Comparison of ENCODE assay signal across 15 mouse cellular contexts in genomic region chr2:27769701-27770100, GRCm38 (mm10).
A peak's percentile ranks its signal among the peaks of the same experiment; 100 is the strongest.
DNase-seq lines count a peak whose midpoint lies in the region; ATAC-seq and TF ChIP-seq lines count a peak whose summit lies in the region.
"Had no signal": no experiment of that assay in that cellular context is flagged by ENCODE, and none has a peak within 500 bp of the region (broad histone marks: within the 10 kb centered on the region; RNA-seq: fewer than 3 reads in every experiment).

No protein-coding gene starts in this region.

- H3K4me2 ChIP-seq in kidney, postnatal 0 days (ENCODE audit: low read length): no peak overlapping the region
- no peak overlapping the region for H3K4me2 ChIP-seq in embryonic facial prominence, embryonic 12.5 days (replicated peaks)
- no peak overlapping the region for H3K4me2 ChIP-seq in limb, embryonic 11.5 days (ENCODE audit: low read depth, severe bottlenecking)
- H3K4me2 ChIP-seq: forebrain, embryonic 12.5 days; midbrain, embryonic 15.5 days had no signal

- ATAC-seq in kidney, postnatal 0 days (replicated peaks; ENCODE audit: low FRiP score, low read depth): no peak
- no peak for ATAC-seq in embryonic facial prominence, embryonic 12.5 days (ENCODE audit: insufficient number of reproducible peaks, insufficient read depth, low FRiP score, low TSS enrichment)
- no peak for ATAC-seq in limb, embryonic 11.5 days (ENCODE audit: insufficient number of reproducible peaks, low FRiP score, low TSS enrichment, low read depth)
- ATAC-seq: Patski had no signal

- H3K36me3 ChIP-seq in kidney, postnatal 0 days (ENCODE audit: insufficient read depth, low read length): no peaks in the 10 kb centered on the region
- H3K36me3 ChIP-seq in embryonic facial prominence, embryonic 12.5 days: no peaks in the 10 kb centered on the region
- no peaks in the 10 kb centered on the region for H3K36me3 ChIP-seq in limb, embryonic 11.5 days (ENCODE audit: control insufficient read depth, insufficient read depth, low read length)
- H3K36me3 ChIP-seq: forebrain, embryonic 12.5 days; G1E; midbrain, embryonic 15.5 days had no signal

- DNase-seq in heart, adult 11 months: peak; percentile 82
- no peak for DNase-seq in heart, postnatal 10 days
- DNase-seq in kidney, postnatal 0 days (ENCODE audit: low spot score): peak; percentile 19
- no peak for DNase-seq in kidney, adult 8-10 months
- peak; percentile 57 for DNase-seq in limb, embryonic 11.5 days (ENCODE audit: low spot score)
- no peak for DNase-seq in left cerebral cortex, postnatal 36 days (ENCODE audit: low spot score in 2 of 2)
- no peak for DNase-seq in cerebellum, adult 11-12 months
- DNase-seq: kidney, adult 11 months had no signal

- no peak for TF ChIP-seq CTCF in kidney, postnatal 0 days (IDR thresholded peaks at IDR 0.05; ENCODE audit: low read depth)

- H3K9me3 ChIP-seq in kidney, postnatal 0 days (replicated peaks; ENCODE audit: low read length): no peaks in the 10 kb centered on the region
- no peaks in the 10 kb centered on the region for H3K9me3 ChIP-seq in embryonic facial prominence, embryonic 12.5 days
- no peaks in the 10 kb centered on the region for H3K9me3 ChIP-seq in limb, embryonic 11.5 days (ENCODE audit: control insufficient read depth, low read length)
- H3K9me3 ChIP-seq: forebrain, embryonic 12.5 days; G1E; midbrain, embryonic 15.5 days had no signal

- H3K9ac ChIP-seq in kidney, postnatal 0 days (ENCODE audit: low read depth, low read length): no peak overlapping the region
- H3K9ac ChIP-seq in embryonic facial prominence, embryonic 12.5 days: no peak overlapping the region
- H3K9ac ChIP-seq in limb, embryonic 11.5 days (ENCODE audit: low read length): peak overlapping the region; percentile 9; the same call in 1 of the 2 replicates
- H3K9ac ChIP-seq: forebrain, embryonic 12.5 days; midbrain, embryonic 15.5 days had no signal

- no peak overlapping the region for H3K27ac ChIP-seq in kidney, postnatal 0 days
- H3K27ac ChIP-seq in embryonic facial prominence, embryonic 12.5 days: 0 out of 2 replicates have a peak overlapping the region, but pooled peaks have one; percentile 19
- H3K27ac ChIP-seq in limb, embryonic 11.5 days (replicated peaks; ENCODE audit: low read depth, low read length): no peak overlapping the region
- H3K27ac ChIP-seq: forebrain, embryonic 12.5 days; midbrain, embryonic 15.5 days had no signal

- intact Hi-C loops in heart, postnatal 10 days (cut with DNase I): loop anchor here (1.0 to 5.0 kb wide), 3 partner anchors 200 to 653 kb away; no protein-coding TSS in a partner anchor
- intact Hi-C loops in left cerebral cortex, postnatal 36 days (cut with DNase I): loop anchor here (1.0 to 5.0 kb wide), 8 partner anchors 118 to 698 kb away; partner anchors contain the start of genes 1700007K13Rik, Col5a1 and Mrps2

- no peaks in the 10 kb centered on the region for H3K27me3 ChIP-seq in kidney, postnatal 0 days (ENCODE audit: insufficient read depth, low read length)
- no peaks in the 10 kb centered on the region for H3K27me3 ChIP-seq in embryonic facial prominence, embryonic 12.5 days
- no peaks in the 10 kb centered on the region for H3K27me3 ChIP-seq in limb, embryonic 11.5 days (ENCODE audit: control insufficient read depth, insufficient read depth, low read length)
- H3K27me3 ChIP-seq: midbrain, embryonic 15.5 days; Patski had no signal

- peaks cover 17% of the 10 kb centered on the region; the same call in 1 of the 2 replicates for H3K4me1 ChIP-seq in kidney, postnatal 0 days (replicated peaks; ENCODE audit: insufficient read depth, low read length)
- H3K4me1 ChIP-seq in embryonic facial prominence, embryonic 12.5 days: peaks cover 40% of the 10 kb centered on the region
- peaks cover 35% of the 10 kb centered on the region for H3K4me1 ChIP-seq in limb, embryonic 11.5 days (ENCODE audit: control insufficient read depth, insufficient read depth, low read length)

- H3K4me3 ChIP-seq in kidney, postnatal 0 days (replicated peaks; ENCODE audit: low read depth, low read length): no peak overlapping the region
- no peak overlapping the region for H3K4me3 ChIP-seq in embryonic facial prominence, embryonic 12.5 days
- no peak overlapping the region for H3K4me3 ChIP-seq in limb, embryonic 11.5 days (ENCODE audit: low read depth, low read length)
- H3K4me3 ChIP-seq: erythroblast, embryonic 14.5 days; forebrain, embryonic 12.5 days; midbrain, embryonic 15.5 days; myocyte had no signal

- 15% methylated on average over 5 of the region's 5 CpGs for WGBS in kidney, postnatal 0 days
- 14% methylated on average over 5 of the region's 5 CpGs for WGBS in embryonic facial prominence, embryonic 12.5 days
- WGBS in limb, embryonic 11.5 days: 16% methylated on average over 5 of the region's 5 CpGs

Comparison
In these comparisons a context has a peak if more than half of its experiments do, and no peak if none do; other contexts are left out.
1. DNase-seq: peak in heart, adult 11 months (single experiment), kidney, postnatal 0 days (single experiment) and limb, embryonic 11.5 days (single experiment); none in heart, postnatal 10 days (0 of 2), kidney, adult 8-10 months (0 of 2), left cerebral cortex, postnatal 36 days (0 of 2) and cerebellum, adult 11-12 months (single experiment).